ENCODE assay signal across 26 mouse cellular contexts in genomic region chr11:43023109-43023688, GRCm38 (mm10). TPM values are rescaled to one million over a fixed set of nuclear protein-coding genes. Genes with fewer than 3 reads are reported as not detected.
A peak's percentile ranks its signal among the peaks of the same experiment; 100 is the strongest.
DNase-seq lines count a peak whose midpoint lies in the region; ATAC-seq and TF ChIP-seq lines count a peak whose summit lies in the region.
"Had no signal": no experiment of that assay in that cellular context is flagged by ENCODE, and none has a peak within 500 bp of the region (broad histone marks: within the 10 kb centered on the region; RNA-seq: fewer than 3 reads in every experiment).

No protein-coding gene starts in this region.

- H3K36me3 ChIP-seq in heart, embryonic 15.5 days: no peaks in the 10 kb centered on the region
- no peaks in the 10 kb centered on the region for H3K36me3 ChIP-seq in intestine, embryonic 15.5 days
- no peaks in the 10 kb centered on the region for H3K36me3 ChIP-seq in intestine, embryonic 16.5 days (ENCODE audit: control insufficient read depth, insufficient read depth, low read length)
- H3K36me3 ChIP-seq in small intestine, adult 2 months (ENCODE audit: control insufficient read depth, insufficient read depth, low read length): no peaks in the 10 kb centered on the region
- no peaks in the 10 kb centered on the region for H3K36me3 ChIP-seq in hindbrain, postnatal 0 days (ENCODE audit: insufficient read depth, low read length)
- H3K36me3 ChIP-seq: embryonic facial prominence, embryonic 10.5 days; embryonic facial prominence, embryonic 12.5 days; forebrain, embryonic 15.5 days had no signal

- 0 out of 2 replicates have a peak, but pooled peaks have one; percentile 39 for ATAC-seq in heart, embryonic 15.5 days (replicated peaks; ENCODE audit: insufficient number of reproducible peaks, insufficient read depth, low FRiP score, low read depth)
- peak; percentile 55 for ATAC-seq in intestine, embryonic 15.5 days
- peak; percentile 74; the same call in 1 of the 2 replicates for ATAC-seq in intestine, embryonic 16.5 days
- ATAC-seq in hindbrain, postnatal 0 days: no peak
- ATAC-seq: forebrain, embryonic 13.5 days; forebrain, embryonic 15.5 days had no signal

- H3K4me2 ChIP-seq in heart, embryonic 15.5 days: no peak overlapping the region
- no peak overlapping the region for H3K4me2 ChIP-seq in intestine, embryonic 15.5 days (replicated peaks)
- H3K4me2 ChIP-seq in intestine, embryonic 16.5 days (ENCODE audit: low read depth, low read length): no peak overlapping the region
- H3K4me2 ChIP-seq in hindbrain, postnatal 0 days (ENCODE audit: low read depth, low read length): no peak overlapping the region
- H3K4me2 ChIP-seq: embryonic facial prominence, embryonic 12.5 days; forebrain, embryonic 13.5 days; forebrain, embryonic 15.5 days had no signal

- no peak overlapping the region for H3K27ac ChIP-seq in heart, embryonic 15.5 days
- H3K27ac ChIP-seq in intestine, embryonic 15.5 days: no peak overlapping the region
- H3K27ac ChIP-seq in intestine, embryonic 16.5 days (ENCODE audit: low read length): no peak overlapping the region
- peak overlapping the region; percentile 37; the same call in 1 of the 2 replicates for H3K27ac ChIP-seq in small intestine, adult 2 months (ENCODE audit: insufficient read depth, low read depth, low read length)
- no peak overlapping the region for H3K27ac ChIP-seq in hindbrain, postnatal 0 days
- H3K27ac ChIP-seq: embryonic facial prominence, embryonic 10.5 days; embryonic facial prominence, embryonic 12.5 days; forebrain, embryonic 13.5 days; forebrain, embryonic 15.5 days had no signal

- no peak for DNase-seq in heart, postnatal 4 days
- no peak for DNase-seq in layer of hippocampus, adult 9-11 months
- no peak for DNase-seq in hindbrain, postnatal 0 days (ENCODE audit: low spot score)
- no peak for DNase-seq in adrenal gland, postnatal 14 days
- DNase-seq: adrenal gland, adult 2 months; adrenal gland, postnatal 10 days; adrenal gland, postnatal 36 days; cerebellum, adult 11-12 months; cerebellum, adult 2 months; cerebellum, adult 9-10 months; cerebellum, postnatal 10 days; cerebellum, postnatal 25 days had no signal

- TF ChIP-seq POLR2A in small intestine, adult 2 months (IDR thresholded peaks at IDR 0.05; ENCODE audit: low read depth, low read length): no peak

- no peak overlapping the region for H3K9ac ChIP-seq in heart, embryonic 15.5 days
- no peak overlapping the region for H3K9ac ChIP-seq in intestine, embryonic 15.5 days
- no peak overlapping the region for H3K9ac ChIP-seq in intestine, embryonic 16.5 days (ENCODE audit: low read depth, low read length)
- no peak overlapping the region for H3K9ac ChIP-seq in hindbrain, postnatal 0 days (replicated peaks; ENCODE audit: low read length)
- H3K9ac ChIP-seq: embryonic facial prominence, embryonic 12.5 days; forebrain, embryonic 13.5 days; forebrain, embryonic 15.5 days had no signal

- 0 out of 2 replicates have a peak, but pooled peaks cover 5% of the 10 kb centered on the region for H3K4me1 ChIP-seq in heart, embryonic 15.5 days (replicated peaks)
- H3K4me1 ChIP-seq in intestine, embryonic 15.5 days (replicated peaks): no peaks in the 10 kb centered on the region
- no peaks in the 10 kb centered on the region for H3K4me1 ChIP-seq in intestine, embryonic 16.5 days (ENCODE audit: control insufficient read depth, insufficient read depth, low read length)
- no peaks in the 10 kb centered on the region for H3K4me1 ChIP-seq in small intestine, adult 2 months (ENCODE audit: control insufficient read depth, insufficient read depth, insufficient read length, low read length)
- H3K4me1 ChIP-seq in hindbrain, postnatal 0 days (ENCODE audit: insufficient read depth, low read length): no peaks in the 10 kb centered on the region
- H3K4me1 ChIP-seq: embryonic facial prominence, embryonic 10.5 days; embryonic facial prominence, embryonic 12.5 days; forebrain, embryonic 13.5 days; forebrain, embryonic 15.5 days had no signal

- no peaks in the 10 kb centered on the region for H3K9me3 ChIP-seq in heart, embryonic 15.5 days (replicated peaks)
- no peaks in the 10 kb centered on the region for H3K9me3 ChIP-seq in intestine, embryonic 15.5 days
- no peaks in the 10 kb centered on the region for H3K9me3 ChIP-seq in intestine, embryonic 16.5 days (ENCODE audit: control insufficient read depth, low read length)
- no peaks in the 10 kb centered on the region for H3K9me3 ChIP-seq in hindbrain, postnatal 0 days (ENCODE audit: low read length)
- H3K9me3 ChIP-seq: embryonic facial prominence, embryonic 10.5 days; embryonic facial prominence, embryonic 12.5 days; forebrain, embryonic 13.5 days; forebrain, embryonic 15.5 days had no signal

- no peak for TF ChIP-seq CTCF in small intestine, adult 2 months (IDR thresholded peaks at IDR 0.05; ENCODE audit: extremely low read depth, insufficient read length, insufficient replicate concordance, low read depth, low read length)
- no peak for TF ChIP-seq CTCF in hindbrain, postnatal 0 days (IDR thresholded peaks at IDR 0.05; ENCODE audit: low read depth)

- no peaks in the 10 kb centered on the region for H3K27me3 ChIP-seq in heart, embryonic 15.5 days
- H3K27me3 ChIP-seq in intestine, embryonic 15.5 days (replicated peaks): no peaks in the 10 kb centered on the region
- H3K27me3 ChIP-seq in intestine, embryonic 16.5 days (replicated peaks; ENCODE audit: control insufficient read depth, insufficient read depth, low read length): no peaks in the 10 kb centered on the region
- H3K27me3 ChIP-seq in small intestine, adult 2 months (ENCODE audit: control insufficient read depth, insufficient read depth, low read length): no peaks in the 10 kb centered on the region
- H3K27me3 ChIP-seq in hindbrain, postnatal 0 days (ENCODE audit: insufficient read depth, low read length): no peaks in the 10 kb centered on the region
- H3K27me3 ChIP-seq: embryonic facial prominence, embryonic 12.5 days; forebrain, embryonic 13.5 days; forebrain, embryonic 15.5 days had no signal

- no peak overlapping the region for H3K4me3 ChIP-seq in heart, embryonic 15.5 days
- no peak overlapping the region for H3K4me3 ChIP-seq in intestine, embryonic 15.5 days (replicated peaks)
- no peak overlapping the region for H3K4me3 ChIP-seq in intestine, embryonic 16.5 days (ENCODE audit: low read length)
- no peak overlapping the region for H3K4me3 ChIP-seq in small intestine, adult 2 months (ENCODE audit: low read depth, low read length)
- no peak overlapping the region for H3K4me3 ChIP-seq in hindbrain, postnatal 0 days (ENCODE audit: low read length)
- H3K4me3 ChIP-seq: embryonic facial prominence, embryonic 10.5 days; embryonic facial prominence, embryonic 12.5 days; forebrain, embryonic 13.5 days; forebrain, embryonic 15.5 days had no signal

RNA-seq across cellular contexts. Expression of gene Gm9972, which starts 12.3 kb away (rescaled TPM):
- not detected in 2 replicates for polyA plus RNA-seq in heart, embryonic 15.5 days (2015; fragmentation: Nextera tagmentation; extraction: Ambion mirVana)
- total RNA-seq in heart, postnatal 4 days (2021): not detected
- not detected in 2 replicates for polyA plus RNA-seq in intestine, embryonic 15.5 days (2015; fragmentation: Nextera tagmentation; extraction: Ambion mirVana)
- polyA plus RNA-seq in intestine, embryonic 16.5 days (2015; fragmentation: Nextera tagmentation; extraction: Ambion mirVana): not detected in 2 replicates
- not detected in 2 replicates for polyA plus RNA-seq in small intestine, adult 2 months (2012; rRNA removed)
- total RNA-seq in hindbrain, postnatal 0 days (2014; rRNA removed): not detected in 2 replicates
- not detected in 2 replicates for polyA plus RNA-seq in hindbrain, postnatal 0 days (2015; fragmentation: Nextera tagmentation; extraction: Ambion mirVana)
- total RNA-seq in adrenal gland, postnatal 14 days (2021): not detected in 2 replicates
- total RNA-seq: adrenal gland, adult 2 months; adrenal gland, postnatal 10 days; adrenal gland, postnatal 36 days; ES-E14; MEL had no signal
- polyA plus RNA-seq: adrenal gland, adult 2 months; C2C12; cerebellum, adult 2 months; cortical plate, adult 2 months; embryonic facial prominence, embryonic 10.5 days; embryonic facial prominence, embryonic 14.5 days; forebrain, embryonic 11.5 days; forebrain, embryonic 15.5 days had no signal
